Mouse (Mus musculus) hindbrain, embryonic 15.5 days (tissue): ENCODE measurements around the gene Tyrp1. TPM values are rescaled to one million over a fixed set of nuclear protein-coding genes. Genes with fewer than 3 reads are reported as not detected.

Experiments used
- ATAC-seq: fragments of 200-750 bp; cut with Nextera tagmentation; 2 replicates; pipeline ENCODE4 v1.8.0; 2017; ENCODE audit warnings: low read depth, moderate number of reproducible peaks, moderate TSS enrichment; ENCODE audit not compliant: low FRiP score
- H3K27ac ChIP-seq: fragments of 300-500 bp; sonication (generic); replicated peaks from 2 replicates; pipeline ENCODE4 v1.5.1; 2015; ENCODE audit warnings: mild to moderate bottlenecking, inconsistent platforms
- H3K27me3 ChIP-seq: fragments of 300-500 bp; sonication (generic); 2 replicates; pipeline ENCODE4 v1.6.1; 2015; ENCODE audit warnings: control low read depth, inconsistent platforms
- H3K36me3 ChIP-seq: fragments of 300-500 bp; sonication (generic); 2 replicates; pipeline ENCODE4 v1.6.1; 2015; ENCODE audit warnings: control low read depth, inconsistent platforms
- H3K4me1 ChIP-seq: fragments of 300-500 bp; sonication (generic); replicated peaks from 2 replicates; pipeline ENCODE4 v1.6.1; 2015; ENCODE audit warnings: control low read depth, inconsistent platforms
- H3K4me2 ChIP-seq: fragments of 300-500 bp; sonication (generic); 2 replicates; pipeline ENCODE4 v1.6.1; 2015; ENCODE audit warnings: moderate library complexity, mild to moderate bottlenecking, inconsistent platforms
- H3K4me3 ChIP-seq: fragments of 300-500 bp; sonication (generic); 2 replicates; pipeline ENCODE4 v1.5.1; 2015; ENCODE audit warnings: mild to moderate bottlenecking, inconsistent platforms
- H3K9ac ChIP-seq: fragments of 300-500 bp; sonication (generic); 2 replicates; pipeline ENCODE4 v1.6.1; 2015; ENCODE audit warnings: inconsistent platforms
- H3K9me3 ChIP-seq: fragments of 300-500 bp; sonication (generic); 2 replicates; pipeline ENCODE4 v1.6.1; 2016; ENCODE audit warnings: control low read depth, inconsistent platforms
- WGBS: fragments of 180-500 bp; shearing (Covaris S2); methylation state at CpG from one replicate; pipeline ENCODE4 v1.1.7; 2015; 5-methylcytosine and 5-hydroxymethylcytosine counted together
- polyA plus RNA-seq: library from polyadenylated mRNA; unstranded; fragments of >200 nt; fragmentation: Nextera tagmentation; extraction: Ambion mirVana; gene quantifications from 2 replicates; pipeline ENCODE4 v1.2.1, GENCODE M21; 2015

Gene Tyrp1
- polyA plus RNA-seq: 0.19 and 0.66 TPM in 2 replicates

DNA sequence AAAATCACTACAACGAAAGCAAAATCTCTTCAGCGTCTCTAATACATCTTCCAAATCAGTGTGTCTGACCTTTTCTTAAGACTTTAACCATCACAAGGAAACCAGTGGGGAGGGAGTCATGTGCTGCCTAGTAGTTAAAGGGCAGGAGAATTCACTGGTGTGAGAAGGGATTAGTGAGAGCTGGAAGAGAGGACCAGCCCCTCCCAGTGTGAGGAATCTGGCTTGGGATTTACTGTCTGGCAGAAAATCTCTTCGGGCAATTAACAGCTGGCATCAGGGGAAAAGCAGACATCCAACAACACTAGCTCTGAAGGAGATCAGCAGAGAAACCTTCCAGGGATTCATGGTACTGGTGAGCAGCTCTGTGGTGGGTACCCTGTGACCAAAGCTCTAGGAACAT is at the start of gene Tyrp1:
TSS of gene Tyrp1 (plus strand) at position 74 of the 400 bp plus-strand sequence.
- H3K9me3 ChIP-seq: no peaks in the 10 kb centered on the region
- ATAC-seq: no peak
- H3K27ac ChIP-seq: no peak within 1 kb of the TSS
- no peaks in the 10 kb centered on the region for H3K27me3 ChIP-seq
- H3K4me3 ChIP-seq: no peak within 1 kb of the TSS
- H3K4me1 ChIP-seq: no peaks in the 10 kb centered on the region
- no peaks in the 10 kb centered on the region for H3K36me3 ChIP-seq
- no peak within 1 kb of the TSS for H3K4me2 ChIP-seq
- WGBS: 64% methylated on average over 3 of the region's 3 CpGs
- H3K9ac ChIP-seq: no peak within 1 kb of the TSS

GRCm38 (mm10) chr4:80788339-80788738 is 45.6 kb upstream of the Tyrp1 start:
- WGBS: 78% methylated on average over 1 of the region's 1 CpGs
- ATAC-seq: no peak

GRCm38 (mm10) chr4:80819511-80819910 is 14.4 kb upstream of the Tyrp1 start:
- no peak overlapping the region for H3K4me2 ChIP-seq
- no peak overlapping the region for H3K4me3 ChIP-seq
- no peaks in the 10 kb centered on the region for H3K4me1 ChIP-seq
- no peak for ATAC-seq
- H3K36me3 ChIP-seq: no peaks in the 10 kb centered on the region
- H3K9me3 ChIP-seq: no peaks in the 10 kb centered on the region
- no peak overlapping the region for H3K27ac ChIP-seq
- no peak overlapping the region for H3K9ac ChIP-seq
- no peaks in the 10 kb centered on the region for H3K27me3 ChIP-seq

More at GRCm38 (mm10) chr4:80788339-80788738, 45.6 kb upstream of the Tyrp1 start:
- H3K4me1 ChIP-seq: no peaks in the 10 kb centered on the region
- no peak overlapping the region for H3K4me2 ChIP-seq
- H3K9ac ChIP-seq: no peak overlapping the region
- no peak overlapping the region for H3K27ac ChIP-seq
- no peaks in the 10 kb centered on the region for H3K27me3 ChIP-seq
- no peaks in the 10 kb centered on the region for H3K9me3 ChIP-seq
- no peak overlapping the region for H3K4me3 ChIP-seq
- no peaks in the 10 kb centered on the region for H3K36me3 ChIP-seq

DNA sequence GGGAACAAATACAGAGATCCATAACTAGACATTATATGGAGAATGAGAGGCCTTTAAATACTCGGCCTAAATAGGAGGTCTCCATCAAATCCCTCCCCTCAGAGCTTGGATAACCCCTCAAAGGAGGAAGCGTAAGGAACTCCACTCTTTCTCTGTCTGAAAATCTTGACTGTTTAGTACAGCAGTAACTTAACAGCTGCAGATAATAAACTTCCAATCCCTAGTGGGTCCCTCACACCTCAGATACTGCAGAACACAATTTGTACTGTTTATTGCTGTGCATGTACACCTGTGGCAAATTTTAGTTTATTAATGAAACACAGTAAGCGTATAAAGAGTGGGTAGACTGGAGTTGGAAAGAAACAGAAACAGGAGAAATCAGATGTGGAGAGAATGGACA is 12.0 kb upstream of the Tyrp1 start:
- Histone ChIP-seq H3K9me3 (no peaks in the 10 kb centered on the region), H3K27ac (no peak overlapping the region), H3K36me3 (no peaks in the 10 kb centered on the region), H3K4me2 (no peak overlapping the region), H3K9ac (no peak overlapping the region), H3K4me3 (no peak overlapping the region), H3K4me1 (no peaks in the 10 kb centered on the region), H3K27me3 (no peaks in the 10 kb centered on the region)
- ATAC-seq: no peak
- 84% methylated on average over 3 of the region's 3 CpGs for WGBS

GRCm38 (mm10) chr4:80828232-80828631 is 5.7 kb upstream of the Tyrp1 start:
- Histone ChIP-seq H3K4me3 (no peak overlapping the region), H3K27ac (no peak overlapping the region), H3K36me3 (no peaks in the 10 kb centered on the region), H3K4me2 (no peak overlapping the region), H3K27me3 (no peaks in the 10 kb centered on the region), H3K9me3 (no peaks in the 10 kb centered on the region), H3K9ac (no peak overlapping the region), H3K4me1 (no peaks in the 10 kb centered on the region)
- no peak for ATAC-seq
- WGBS: 21% methylated on average over 2 of the region's 2 CpGs

DNA sequence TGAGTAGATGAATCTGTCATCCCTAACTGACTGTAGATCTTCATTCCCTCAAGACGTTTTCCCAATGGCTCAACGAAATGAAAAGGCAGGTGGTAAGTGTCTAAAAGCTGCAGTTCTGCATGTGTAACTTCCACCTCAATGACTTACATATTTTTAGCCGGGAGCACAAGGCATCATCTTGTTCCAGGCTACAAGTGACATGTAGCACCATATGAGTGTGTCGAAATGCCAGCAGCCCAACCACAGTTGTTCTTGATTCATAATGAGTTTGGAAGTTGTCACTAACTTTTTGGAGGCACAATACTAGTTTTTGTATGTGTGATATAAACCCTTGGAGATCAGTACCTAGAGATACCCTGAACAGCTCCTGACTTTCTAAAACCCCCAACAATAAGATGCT is 5.4 kb downstream of the Tyrp1 start:
- H3K36me3 ChIP-seq: no peaks in the 10 kb centered on the region
- H3K9me3 ChIP-seq: no peaks in the 10 kb centered on the region
- no peak overlapping the region for H3K4me2 ChIP-seq
- no peak overlapping the region for H3K27ac ChIP-seq
- no peak overlapping the region for H3K4me3 ChIP-seq
- no peak for ATAC-seq
- no peak overlapping the region for H3K9ac ChIP-seq
- 0 out of 2 replicates have a peak, but pooled peaks cover 3% of the 10 kb centered on the region for H3K4me1 ChIP-seq
- WGBS: 78% methylated on average over 4 of the region's 4 CpGs
- no peaks in the 10 kb centered on the region for H3K27me3 ChIP-seq

DNA sequence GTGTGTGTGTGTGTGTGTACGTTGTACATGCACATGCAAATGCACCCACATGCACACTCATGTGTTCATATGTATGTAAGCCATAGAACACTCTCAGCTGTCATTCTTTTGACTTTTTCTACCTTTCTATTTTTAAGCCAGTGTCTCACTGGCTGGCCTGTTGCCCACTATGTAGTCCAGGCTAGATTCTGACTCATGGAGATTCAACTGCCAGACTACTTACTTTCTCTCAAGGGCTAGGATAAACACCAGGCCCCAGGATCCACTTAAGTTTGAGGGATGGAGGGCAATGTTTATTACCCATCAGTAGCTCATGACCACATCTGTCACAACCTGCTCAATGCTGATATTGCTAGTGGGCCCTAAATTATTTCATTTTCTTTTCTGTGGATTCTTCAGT is 8.1 kb downstream of the Tyrp1 start:
- 0 out of 2 replicates have a peak, but pooled peaks cover 3% of the 10 kb centered on the region for H3K4me1 ChIP-seq
- no peak overlapping the region for H3K4me3 ChIP-seq
- ATAC-seq: no peak
- H3K4me2 ChIP-seq: no peak overlapping the region
- no peak overlapping the region for H3K9ac ChIP-seq
- H3K9me3 ChIP-seq: no peaks in the 10 kb centered on the region
- no peaks in the 10 kb centered on the region for H3K27me3 ChIP-seq
- 75% methylated on average over 1 of the region's 1 CpGs for WGBS
- H3K36me3 ChIP-seq: no peaks in the 10 kb centered on the region
- H3K27ac ChIP-seq: no peak overlapping the region

- Histone ChIP-seq H3K4me2 (no peak overlapping the region), H3K27me3 (no peaks in the 10 kb centered on the region), H3K9ac (no peak overlapping the region), H3K27ac (no peak overlapping the region), H3K4me3 (no peak overlapping the region), H3K36me3 (no peaks in the 10 kb centered on the region), H3K4me1 (0 out of 2 replicates have a peak, but pooled peaks cover 3% of the 10 kb centered on the region), H3K9me3 (no peaks in the 10 kb centered on the region)
- ATAC-seq: no peak
Observed at GRCm38 (mm10) chr4:80843752-80844151, 9.8 kb downstream of the Tyrp1 start.

GRCm38 (mm10) chr4:80846052-80846451 is 12.1 kb downstream of the Tyrp1 start:
- H3K9me3 ChIP-seq: no peaks in the 10 kb centered on the region
- H3K4me2 ChIP-seq: no peak overlapping the region
- no peak for ATAC-seq
- H3K27me3 ChIP-seq: no peaks in the 10 kb centered on the region
- WGBS: 69% methylated on average over 3 of the region's 3 CpGs
- no peak overlapping the region for H3K9ac ChIP-seq
- H3K36me3 ChIP-seq: no peaks in the 10 kb centered on the region
- no peaks in the 10 kb centered on the region for H3K4me1 ChIP-seq
- no peak overlapping the region for H3K27ac ChIP-seq
- H3K4me3 ChIP-seq: no peak overlapping the region

GRCm38 (mm10) chr4:80852590-80853425 is 18.9 kb downstream of the Tyrp1 start:
- H3K9me3 ChIP-seq: no peaks in the 10 kb centered on the region
- no peaks in the 10 kb centered on the region for H3K36me3 ChIP-seq
- peak; percentile 73; the same call in 1 of the 2 replicates for ATAC-seq
- H3K4me1 ChIP-seq: no peaks in the 10 kb centered on the region
- no peak overlapping the region for H3K9ac ChIP-seq
- H3K27ac ChIP-seq: 0 out of 2 replicates have a peak overlapping the region, but pooled peaks have one; percentile 42
- no peak overlapping the region for H3K4me3 ChIP-seq
- WGBS: 55% methylated on average over 7 of the region's 7 CpGs
- no peak overlapping the region for H3K4me2 ChIP-seq
- H3K27me3 ChIP-seq: no peaks in the 10 kb centered on the region

DNA sequence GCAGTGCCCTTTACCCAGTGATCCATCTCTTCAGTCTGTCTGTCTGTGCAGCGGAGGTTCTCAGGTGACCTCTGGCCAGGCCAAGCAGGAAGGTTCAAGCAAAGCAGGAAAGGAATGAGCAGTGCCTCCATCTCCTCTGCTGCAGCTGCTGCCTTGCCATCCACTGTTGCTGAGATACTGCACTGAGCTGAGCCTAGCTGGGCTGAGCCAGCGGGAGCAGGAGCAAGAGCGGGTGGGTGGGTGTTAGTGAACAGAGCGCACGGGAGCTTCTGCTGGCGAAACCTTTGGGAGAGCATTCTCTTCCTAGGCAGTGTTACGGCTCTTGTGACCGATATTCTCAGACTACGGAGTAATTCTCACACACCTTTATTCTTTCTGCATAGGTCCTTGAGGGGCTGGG is 21.6 kb downstream of the Tyrp1 start:
- H3K4me1 ChIP-seq: no peaks in the 10 kb centered on the region
- 71% methylated on average over 9 of the region's 9 CpGs for WGBS
- no peaks in the 10 kb centered on the region for H3K36me3 ChIP-seq
- H3K4me2 ChIP-seq: no peak overlapping the region
- no peak for ATAC-seq
- no peak overlapping the region for H3K27ac ChIP-seq
- no peak overlapping the region for H3K4me3 ChIP-seq
- H3K9ac ChIP-seq: no peak overlapping the region
- no peaks in the 10 kb centered on the region for H3K27me3 ChIP-seq
- H3K9me3 ChIP-seq: no peaks in the 10 kb centered on the region

GRCm38 (mm10) chr4:80862962-80863361 is 29.0 kb downstream of the Tyrp1 start:
- H3K9me3 ChIP-seq: no peaks in the 10 kb centered on the region
- H3K4me3 ChIP-seq: no peak overlapping the region
- no peak overlapping the region for H3K9ac ChIP-seq
- no peak overlapping the region for H3K27ac ChIP-seq
- peak overlapping the region; percentile 32 for H3K4me2 ChIP-seq
- H3K36me3 ChIP-seq: no peaks in the 10 kb centered on the region
- no peaks in the 10 kb centered on the region; the same call in 1 of the 2 replicates for H3K27me3 ChIP-seq
- WGBS: 53% methylated on average over 9 of the region's 9 CpGs
- no peak for ATAC-seq
- peaks cover 13% of the 10 kb centered on the region for H3K4me1 ChIP-seq
